Mouse (Mus musculus) forebrain, embryonic 14.5 days (tissue): ENCODE results near the gene Prkci. TPM values are rescaled to one million over a fixed set of nuclear protein-coding genes. Genes with fewer than 3 reads are reported as not detected.

Experiments used
- ATAC-seq: fragments of 200-750 bp; cut with Nextera tagmentation; 2 replicates; pipeline ENCODE4 v1.8.0; 2017; ENCODE audit warnings: mild to moderate bottlenecking, moderate library complexity
- DNase-seq: peaks from one replicate; pipeline ENCODE4 v3.0.0-alpha.2; 2015; ENCODE audit warnings: low spot score
- H3K27ac ChIP-seq: fragments of 300-500 bp; sonication (generic); 2 replicates; pipeline ENCODE4 v1.5.1; 2014; ENCODE audit warnings: low read depth, mild to moderate bottlenecking, control low read depth, low read length, moderate library complexity
- H3K27me3 ChIP-seq: fragments of 300-500 bp; sonication (generic); replicated peaks from 2 replicates; pipeline ENCODE4 v1.6.1; 2014; ENCODE audit warnings: low read length, control low read depth, mixed read lengths; ENCODE audit not compliant: control insufficient read depth, insufficient read depth
- H3K36me3 ChIP-seq: fragments of 300-500 bp; sonication (generic); 2 replicates; pipeline ENCODE4 v1.6.1; 2014; ENCODE audit warnings: low read length, control low read depth; ENCODE audit not compliant: control insufficient read depth, insufficient read depth
- H3K4me1 ChIP-seq: fragments of 300-500 bp; sonication (generic); 2 replicates; pipeline ENCODE4 v1.6.1; 2014; ENCODE audit warnings: antibody characterized with exemption, low read length, control low read depth; ENCODE audit not compliant: control insufficient read depth, insufficient read depth
- H3K4me2 ChIP-seq: fragments of 300-500 bp; sonication (generic); 2 replicates; pipeline ENCODE4 v1.6.1; 2014; ENCODE audit warnings: mild to moderate bottlenecking, control low read depth, low read length
- H3K4me3 ChIP-seq: fragments of 300-500 bp; sonication (generic); 2 replicates; pipeline ENCODE4 v1.5.1; 2014; ENCODE audit warnings: low read depth, low read length, control low read depth
- H3K9ac ChIP-seq: fragments of 300-500 bp; sonication (generic); 2 replicates; pipeline ENCODE4 v1.6.1; 2014; ENCODE audit warnings: mild to moderate bottlenecking, low read length, control low read depth, moderate library complexity
- H3K9me3 ChIP-seq: fragments of 300-500 bp; sonication (generic); replicated peaks from 2 replicates; pipeline ENCODE4 v1.6.1; 2016; ENCODE audit warnings: low read length, control low read depth, mixed read lengths; ENCODE audit not compliant: control insufficient read depth
- WGBS: fragments of 180-500 bp; shearing (Covaris S2); extraction: QIAGEN DNeasy Blood & Tissue Kit; methylation state at CpG from one replicate; pipeline ENCODE4 v1.1.7; 2014; 5-methylcytosine and 5-hydroxymethylcytosine counted together
- polyA plus RNA-seq: library from polyadenylated mRNA; unstranded; fragments of >200 nt; fragmentation: Nextera tagmentation; extraction: Ambion mirVana; gene quantifications from 2 replicates; pipeline ENCODE4 v1.2.1, GENCODE M21; 2014

The Prkci gene
- polyA plus RNA-seq, 1 experiment from 2014 or later: 24.8 TPM

DNA sequence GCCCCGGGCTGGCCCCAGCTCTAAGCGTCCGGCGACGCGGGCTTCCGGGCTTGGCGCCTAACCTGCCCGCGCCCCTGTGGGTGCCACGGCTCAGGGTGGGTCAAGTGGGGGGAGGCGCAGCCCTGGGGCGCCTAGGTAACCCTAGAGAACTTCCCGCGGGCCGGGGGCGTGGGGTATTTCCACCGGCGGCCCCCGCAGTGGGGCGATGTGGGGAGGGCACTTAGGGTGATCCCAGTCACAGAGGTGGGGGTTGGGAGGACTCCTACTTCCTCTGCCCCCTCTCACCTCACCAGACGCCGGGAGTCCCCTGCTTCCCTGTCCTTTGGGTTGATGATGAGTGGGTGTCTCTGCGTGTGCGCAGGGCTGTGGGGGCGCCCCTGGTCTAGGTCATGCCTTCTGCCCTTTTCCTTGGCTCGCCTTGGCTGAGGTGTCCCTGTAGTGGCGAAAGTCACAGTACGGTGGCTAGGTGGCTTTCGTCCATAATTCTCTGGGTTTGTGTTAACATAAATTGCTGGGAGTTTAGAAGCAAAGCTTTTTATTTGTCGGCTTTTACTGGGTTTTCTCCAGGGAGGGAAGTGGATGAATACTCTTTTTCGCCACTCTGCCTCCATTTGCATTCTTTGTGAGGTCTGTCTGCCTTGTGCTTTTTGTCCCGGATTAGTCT, 100.1 kb downstream of the Prkci start:
- Histone ChIP-seq H3K27me3 (no peaks in the 10 kb centered on the region), H3K36me3 (peaks cover 3% of the 10 kb centered on the region; the same call in 1 of the 2 replicates), H3K27ac (peak overlapping the region; percentile 100), H3K9me3 (no peaks in the 10 kb centered on the region), H3K9ac (peak overlapping the region; percentile 92), H3K4me1 (peaks cover 27% of the 10 kb centered on the region), H3K4me2 (peak overlapping the region; percentile 78), H3K4me3 (peak overlapping the region; percentile 89)
- DNase-seq: peak; percentile 51
- ATAC-seq: peak; percentile 24
- WGBS: under 1% methylated on average over 32 of the region's 33 CpGs

DNA sequence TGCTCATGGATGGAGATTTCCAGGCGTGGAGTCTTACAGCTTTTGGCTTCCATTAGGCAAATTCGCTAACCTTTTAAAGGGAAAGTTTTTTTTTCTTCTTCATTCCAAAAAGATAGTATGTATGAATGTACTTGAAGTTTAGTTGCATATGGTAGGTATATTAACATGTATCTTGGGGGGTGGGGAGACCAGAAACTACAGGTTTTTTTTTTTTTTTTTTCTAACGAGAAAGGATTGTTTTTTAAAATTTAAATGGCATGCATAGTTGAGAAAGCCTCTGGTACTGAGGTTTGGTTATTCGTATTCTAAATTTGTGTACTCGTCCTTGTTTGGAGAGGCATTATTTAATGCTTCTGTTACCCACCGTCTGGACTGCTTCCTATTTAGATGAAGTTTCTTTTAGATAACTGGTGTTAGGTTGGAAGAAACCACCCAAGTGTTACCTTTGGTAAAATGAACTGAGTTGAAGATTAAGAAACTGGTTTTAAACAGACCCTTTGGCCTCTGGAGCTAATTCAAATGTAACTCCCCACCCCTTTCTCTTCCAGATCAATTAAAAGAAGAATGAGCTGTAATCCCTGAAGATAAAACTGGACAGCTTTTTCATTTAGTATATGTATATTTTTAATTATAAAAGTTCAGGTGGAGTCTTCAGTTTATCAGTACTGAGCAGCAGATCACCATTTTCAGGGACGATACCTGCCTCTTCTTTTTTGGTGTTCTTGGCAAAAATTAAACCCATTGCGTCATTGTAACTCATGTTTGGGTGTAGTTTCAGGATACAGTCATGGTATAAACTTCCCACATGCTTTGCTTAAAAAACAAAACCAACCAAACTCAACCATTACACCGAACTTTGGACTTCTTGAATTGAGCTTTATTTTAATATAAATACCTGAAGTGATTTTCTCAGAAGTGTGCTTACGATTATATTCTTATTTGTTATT, 100.9 kb downstream of the Prkci start:
- Histone ChIP-seq H3K4me2 (peak overlapping the region; percentile 78), H3K27me3 (no peaks in the 10 kb centered on the region), H3K9ac (peak overlapping the region; percentile 92), H3K27ac (no peak overlapping the region; the same call in 1 of the 2 replicates), H3K4me3 (peak overlapping the region; percentile 89), H3K4me1 (peaks cover 27% of the 10 kb centered on the region), H3K36me3 (peaks cover 3% of the 10 kb centered on the region; the same call in 1 of the 2 replicates), H3K9me3 (no peaks in the 10 kb centered on the region)
- WGBS: 38% methylated on average over 10 of the region's 10 CpGs
- ATAC-seq (no peak), DNase-seq (no peak)

DNA sequence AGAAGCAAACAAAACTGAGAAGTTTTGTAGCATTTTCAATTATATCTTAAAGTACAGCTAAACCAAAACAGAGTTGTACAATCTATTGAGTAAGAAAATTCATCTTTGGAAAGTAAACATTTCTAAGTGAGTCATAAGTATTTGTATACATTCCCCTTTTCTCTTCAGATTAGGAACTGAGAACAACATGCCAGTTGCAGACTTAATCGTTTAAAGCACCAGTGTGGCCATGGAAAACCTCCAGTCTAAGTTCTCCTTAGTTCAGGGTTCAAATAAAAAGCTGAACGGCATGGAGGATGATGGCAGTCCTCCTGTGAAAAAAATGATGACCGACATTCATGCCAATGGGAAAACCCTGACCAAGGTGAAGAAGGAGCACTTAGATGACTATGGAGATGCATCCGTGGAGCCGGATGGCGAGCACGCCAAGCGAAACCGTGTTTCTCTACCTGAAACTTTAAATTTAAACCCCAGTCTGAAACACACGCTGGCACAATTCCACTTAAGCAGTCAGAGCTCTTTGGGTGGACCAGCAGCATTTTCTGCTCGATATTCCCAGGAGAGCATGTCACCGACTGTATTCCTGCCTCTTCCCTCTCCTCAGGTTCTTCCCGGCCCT, 101.7 kb downstream of the Prkci start:
- DNase-seq: no peak
- Histone ChIP-seq H3K36me3 (peaks cover 3% of the 10 kb centered on the region; the same call in 1 of the 2 replicates), H3K9ac (no peak overlapping the region), H3K4me2 (peak overlapping the region; percentile 12; the same call in 1 of the 2 replicates), H3K4me1 (peaks cover 27% of the 10 kb centered on the region), H3K27ac (no peak overlapping the region), H3K27me3 (no peaks in the 10 kb centered on the region), H3K9me3 (no peaks in the 10 kb centered on the region), H3K4me3 (no peak overlapping the region)
- no peak for ATAC-seq
- 90% methylated on average over 13 of the region's 13 CpGs for WGBS

DNA sequence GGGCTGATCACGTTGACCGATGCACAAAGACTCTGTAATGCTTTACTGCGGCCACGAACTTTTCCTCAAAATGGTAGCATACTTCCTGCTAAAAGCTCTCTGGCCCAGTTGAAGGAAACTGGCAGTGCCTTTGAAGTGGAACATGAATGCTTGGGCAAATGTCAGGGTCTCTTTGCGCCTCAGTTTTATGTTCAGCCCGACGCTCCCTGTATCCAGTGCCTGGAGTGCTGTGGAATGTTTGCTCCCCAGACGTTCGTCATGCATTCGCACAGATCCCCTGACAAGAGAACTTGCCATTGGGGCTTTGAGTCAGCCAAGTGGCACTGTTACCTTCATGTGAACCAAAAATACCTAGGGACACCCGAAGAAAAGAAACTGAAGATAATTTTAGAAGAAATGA, 102.4 kb downstream of the Prkci start:
- Histone ChIP-seq H3K4me1 (peaks cover 27% of the 10 kb centered on the region), H3K9me3 (no peaks in the 10 kb centered on the region), H3K27ac (no peak overlapping the region), H3K4me3 (no peak overlapping the region), H3K36me3 (peaks cover 3% of the 10 kb centered on the region; the same call in 1 of the 2 replicates), H3K9ac (no peak overlapping the region), H3K4me2 (peak overlapping the region; percentile 12; the same call in 1 of the 2 replicates), H3K27me3 (no peaks in the 10 kb centered on the region)
- WGBS: 79% methylated on average over 11 of the region's 11 CpGs
- ATAC-seq (no peak), DNase-seq (no peak)

DNA sequence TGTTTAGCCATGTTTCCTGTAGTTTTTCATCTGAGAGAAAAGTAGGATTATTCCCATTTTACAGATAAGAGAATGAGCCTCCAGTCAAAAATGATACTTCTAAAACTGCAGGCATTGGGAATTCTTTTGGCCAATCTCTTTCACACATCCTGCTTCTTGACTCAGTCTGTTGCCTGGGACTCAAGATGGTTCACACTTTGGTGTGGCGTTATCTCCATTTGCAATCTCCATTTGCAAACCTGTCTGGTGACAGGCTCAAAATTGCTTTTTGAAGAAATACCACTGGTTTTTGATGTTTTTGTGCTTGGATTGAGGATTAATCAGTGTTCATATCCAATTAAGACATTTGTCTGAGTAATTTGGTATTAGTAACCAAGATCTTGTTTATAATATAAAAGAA, 103.0 kb downstream of the Prkci start:
- Histone ChIP-seq H3K9ac (no peak overlapping the region), H3K27me3 (no peaks in the 10 kb centered on the region), H3K4me2 (peak overlapping the region; percentile 12; the same call in 1 of the 2 replicates), H3K4me3 (no peak overlapping the region), H3K4me1 (peaks cover 27% of the 10 kb centered on the region), H3K9me3 (no peaks in the 10 kb centered on the region), H3K27ac (no peak overlapping the region), H3K36me3 (peaks cover 3% of the 10 kb centered on the region; the same call in 1 of the 2 replicates)
- 69% methylated on average over 1 of the region's 1 CpGs for WGBS
- DNase-seq: no peak
- ATAC-seq: no peak

DNA sequence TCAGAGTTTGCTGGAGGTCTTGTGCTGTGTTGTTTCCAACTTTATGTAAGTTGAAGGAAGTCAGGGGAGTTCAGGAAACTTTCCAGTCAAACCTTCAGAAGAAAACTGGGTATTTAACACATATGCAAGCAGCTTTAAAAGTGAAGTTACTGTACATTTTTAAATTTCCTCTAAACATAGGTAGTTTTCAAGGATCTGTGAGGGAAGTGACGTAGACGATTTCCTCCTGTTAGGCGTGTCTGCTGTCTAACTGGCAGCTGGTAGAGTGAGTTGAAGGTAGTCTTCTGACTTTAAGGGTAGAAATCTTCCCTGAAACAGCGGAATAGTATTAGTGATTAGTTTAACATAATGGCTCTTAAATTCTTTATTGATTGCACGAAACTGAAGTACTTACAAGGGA, 104.5 kb downstream of the Prkci start:
- WGBS: 83% methylated on average over 5 of the region's 5 CpGs
- Histone ChIP-seq H3K27me3 (no peaks in the 10 kb centered on the region), H3K4me2 (peak overlapping the region; percentile 34; the same call in 1 of the 2 replicates), H3K27ac (no peak overlapping the region), H3K36me3 (peaks cover 3% of the 10 kb centered on the region; the same call in 1 of the 2 replicates), H3K9ac (no peak overlapping the region), H3K9me3 (no peaks in the 10 kb centered on the region), H3K4me3 (no peak overlapping the region), H3K4me1 (peaks cover 27% of the 10 kb centered on the region)
- DNase-seq (no peak), ATAC-seq (no peak)

DNA sequence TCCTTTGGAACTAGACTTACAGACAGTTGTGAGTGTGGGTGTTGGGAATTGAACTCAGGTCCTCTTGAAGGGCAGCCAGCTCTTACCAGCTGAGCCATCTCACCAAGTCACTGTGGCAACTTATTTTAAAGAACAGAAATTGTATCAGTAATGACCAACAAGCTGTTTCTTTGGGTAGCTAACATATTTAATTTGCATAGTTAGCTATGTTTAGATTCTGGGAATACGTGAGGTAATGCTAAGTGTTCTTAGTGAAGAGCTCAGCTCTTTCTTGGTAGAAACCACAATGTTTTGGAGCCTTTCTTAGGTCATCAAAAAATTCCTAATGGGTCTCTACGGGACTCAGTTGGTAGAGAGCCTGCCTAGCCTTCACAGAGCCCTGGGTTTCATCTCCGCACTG, 105.3 kb downstream of the Prkci start:
- Histone ChIP-seq H3K9ac (no peak overlapping the region), H3K36me3 (peaks cover 3% of the 10 kb centered on the region; the same call in 1 of the 2 replicates), H3K27ac (no peak overlapping the region), H3K27me3 (no peaks in the 10 kb centered on the region), H3K4me3 (no peak overlapping the region), H3K9me3 (no peaks in the 10 kb centered on the region), H3K4me1 (peaks cover 27% of the 10 kb centered on the region), H3K4me2 (no peak overlapping the region)
- DNase-seq (no peak), ATAC-seq (no peak)
- WGBS: 92% methylated on average over 3 of the region's 3 CpGs
